Mouse (Mus musculus) thymus, postnatal 4 days (tissue): ENCODE measurements around the gene Dlg2.
A peak's percentile ranks its signal among the peaks of the same experiment; 100 is the strongest.

Source experiments
- DNase-seq: peaks from one replicate; pipeline ENCODE4 v3.0.0; 2021

Gene Dlg2

GRCm38 (mm10) chr7:92321786-92322185, 1845.3 kb downstream of the Dlg2 start:
- DNase-seq = no peak

GRCm38 (mm10) chr7:92322342-92323069, 1846.0 kb downstream of the Dlg2 start:
- DNase-seq = no peak

GRCm38 (mm10) chr7:92323710-92324109, 1847.2 kb downstream of the Dlg2 start:
- DNase-seq = no peak

GRCm38 (mm10) chr7:92327343-92327896, 1850.9 kb downstream of the Dlg2 start:
- DNase-seq = no peak

GRCm38 (mm10) chr7:92333220-92333898, 1856.9 kb downstream of the Dlg2 start:
- no peak for DNase-seq

- no peak for DNase-seq
Observed at GRCm38 (mm10) chr7:92356542-92356941, 1880.1 kb downstream of the Dlg2 start.

- no peak for DNase-seq
Observed at GRCm38 (mm10) chr7:92363386-92363785, 1886.9 kb downstream of the Dlg2 start.

GRCm38 (mm10) chr7:92363800-92364199, 1887.3 kb downstream of the Dlg2 start:
- DNase-seq = no peak

- no peak for DNase-seq
Observed at GRCm38 (mm10) chr7:92367111-92367510, 1890.6 kb downstream of the Dlg2 start.

GRCm38 (mm10) chr7:92370521-92370920, 1894.0 kb downstream of the Dlg2 start:
- DNase-seq = no peak

- DNase-seq = no peak
Observed at GRCm38 (mm10) chr7:92371638-92372037, 1895.2 kb downstream of the Dlg2 start.

GRCm38 (mm10) chr7:92373863-92374357, 1897.4 kb downstream of the Dlg2 start:
- DNase-seq = no peak

- DNase-seq = no peak
Observed at GRCm38 (mm10) chr7:92383913-92384484, 1907.5 kb downstream of the Dlg2 start.

GRCm38 (mm10) chr7:92392052-92392640, 1915.7 kb downstream of the Dlg2 start:
- no peak for DNase-seq

GRCm38 (mm10) chr7:92396783-92397182, 1920.3 kb downstream of the Dlg2 start:
- DNase-seq = no peak

- DNase-seq = peak; percentile 15
Observed at GRCm38 (mm10) chr7:92398841-92399240, 1922.4 kb downstream of the Dlg2 start.

GRCm38 (mm10) chr7:92400551-92400950, 1924.1 kb downstream of the Dlg2 start:
- no peak for DNase-seq

- no peak for DNase-seq
Observed at GRCm38 (mm10) chr7:92401001-92401688, 1924.7 kb downstream of the Dlg2 start.

GRCm38 (mm10) chr7:92408479-92408878, 1932.0 kb downstream of the Dlg2 start:
- no peak for DNase-seq

- no peak for DNase-seq
Observed at GRCm38 (mm10) chr7:92420474-92420873, 1944.0 kb downstream of the Dlg2 start.

- no peak for DNase-seq
Observed at GRCm38 (mm10) chr7:92423017-92423416, 1946.5 kb downstream of the Dlg2 start.

- no peak for DNase-seq
Observed at GRCm38 (mm10) chr7:92424703-92425102, 1948.2 kb downstream of the Dlg2 start.

- DNase-seq = no peak
Observed at GRCm38 (mm10) chr7:92427280-92427679, 1950.8 kb downstream of the Dlg2 start.
